Mouse (Mus musculus) right cerebral cortex, postnatal 10 days (tissue): ENCODE measurements around the gene Adap1.
"Not testable (repeated sequence)": the region's sequence is repeated elsewhere in the genome, so short reads cannot be mapped to it uniquely, and the experiment has no call there.

ENCODE experiments used
- DNase-seq, 2 experiments: peaks; one replicate each; pipeline ENCODE4 v3.0.0; 2021; ENCODE audit warnings: low spot score in 2 of 2

The Adap1 gene

DNA sequence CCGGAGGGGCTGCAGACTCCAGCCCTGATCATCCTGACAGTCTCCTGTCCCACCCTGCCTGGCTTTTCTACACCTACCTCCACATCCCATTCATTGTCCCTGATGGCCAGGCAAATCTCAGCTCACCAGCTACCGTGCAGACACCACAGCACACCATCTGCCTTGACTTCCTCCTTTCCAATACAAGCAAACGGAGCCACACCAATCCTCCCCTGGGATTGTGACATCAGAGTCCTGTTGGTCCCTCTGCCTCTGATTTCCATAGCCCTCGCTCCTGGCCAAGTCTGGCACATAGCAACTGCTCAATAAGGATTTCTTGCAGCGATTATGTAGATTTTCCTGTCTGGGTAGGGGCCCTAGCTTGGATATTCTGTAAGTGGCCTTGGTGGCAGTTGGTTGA, 25.7 kb upstream of the Adap1 start, which contains the start of gene Cox19:
Gene Cox19, minus strand, starts transcription at position 285 of the 400 bp plus-strand sequence.
- DNase-seq, result no peak

DNA sequence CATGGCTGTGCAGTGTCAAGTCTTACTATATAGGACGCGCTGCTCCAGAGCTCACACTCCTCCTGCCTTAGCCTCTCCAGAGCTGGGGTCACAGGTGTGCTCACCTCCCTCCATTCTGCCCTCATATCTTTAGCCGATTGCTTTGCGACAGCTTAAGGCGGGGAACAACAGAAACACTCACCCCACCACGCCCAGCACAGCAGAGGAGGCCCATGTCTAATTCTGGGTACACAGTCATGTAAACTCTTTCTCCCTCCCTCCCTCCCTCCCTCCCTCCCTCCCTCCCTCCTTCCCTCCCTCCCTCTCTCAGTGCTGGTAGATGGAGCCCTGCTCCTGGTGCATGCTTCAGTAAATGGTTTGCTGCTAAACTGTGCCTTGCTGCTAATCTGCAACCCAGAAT, 24.3 kb upstream of the Adap1 start:
- DNase-seq, result no peak

DNA sequence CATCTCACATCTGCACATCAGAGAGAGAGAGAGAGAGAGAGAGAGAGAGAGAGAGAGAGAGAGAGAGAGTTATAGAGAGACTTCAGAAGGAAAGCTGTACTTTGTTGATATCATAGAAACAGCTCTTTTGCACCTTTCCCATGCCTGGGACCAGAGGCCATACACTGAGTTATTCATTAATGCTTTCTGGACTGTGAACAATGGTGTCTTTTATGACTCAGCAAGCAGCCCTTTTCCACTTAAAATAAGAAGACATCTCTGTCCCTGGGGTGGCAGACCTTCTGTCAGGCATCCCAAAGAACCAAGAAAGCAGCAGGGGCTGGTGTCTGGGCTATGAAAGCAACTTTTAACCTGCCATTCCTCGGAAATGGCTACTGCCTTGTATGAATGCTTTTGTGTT, 21.8 kb upstream of the Adap1 start:
- DNase-seq, result no peak

DNA sequence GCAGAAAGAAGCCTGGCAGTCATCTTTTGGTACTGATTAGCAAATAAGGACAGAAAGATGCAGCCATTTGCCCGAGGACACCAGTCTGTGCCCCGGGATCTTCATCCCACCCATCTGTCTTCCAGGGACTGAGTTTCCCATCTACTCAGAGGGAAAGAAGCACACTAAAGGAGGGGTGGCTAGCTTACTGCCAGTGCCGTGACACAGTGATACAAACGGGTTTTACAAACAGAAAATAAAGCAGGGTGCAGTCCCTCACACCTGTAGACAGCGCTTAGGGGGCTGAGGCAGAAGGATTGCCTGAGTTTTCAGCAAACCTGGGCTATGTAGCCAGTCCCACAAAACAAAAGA, 19.9 kb upstream of the Adap1 start:
- DNase-seq, result no peak

DNA sequence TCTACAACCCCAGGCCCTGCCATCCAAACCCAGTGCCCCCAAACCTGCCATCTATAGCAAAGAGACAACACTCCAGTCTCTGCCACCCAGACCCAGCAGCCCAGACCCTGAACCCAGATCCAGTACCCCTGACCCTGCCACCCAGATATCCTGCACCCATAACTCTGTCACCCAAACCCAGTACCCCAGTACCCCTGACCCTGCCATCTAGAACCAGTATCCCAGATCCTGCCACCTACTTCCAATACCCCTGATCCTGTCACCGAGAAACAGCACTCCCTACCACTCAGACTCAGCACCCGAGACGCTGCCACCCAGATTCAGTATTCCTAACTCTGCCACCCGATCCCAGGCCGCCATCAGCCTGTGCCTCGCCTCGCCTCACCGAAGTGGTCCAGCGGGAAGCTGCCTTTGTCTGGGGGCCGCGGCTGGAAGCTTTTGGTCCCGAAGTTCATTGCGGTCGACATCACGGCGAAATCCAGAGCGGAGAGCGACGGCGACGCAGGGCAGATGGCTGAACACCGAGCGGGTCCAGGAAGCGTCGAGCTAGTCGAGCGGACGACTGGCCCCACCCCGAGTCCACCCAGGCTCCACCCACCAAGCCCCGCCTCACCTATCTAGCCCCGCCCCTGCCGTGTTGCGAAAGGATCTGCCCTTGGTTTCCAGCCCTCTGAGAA, 19.4 kb upstream of the Adap1 start:
- DNase-seq, result peak; percentile 95

DNA sequence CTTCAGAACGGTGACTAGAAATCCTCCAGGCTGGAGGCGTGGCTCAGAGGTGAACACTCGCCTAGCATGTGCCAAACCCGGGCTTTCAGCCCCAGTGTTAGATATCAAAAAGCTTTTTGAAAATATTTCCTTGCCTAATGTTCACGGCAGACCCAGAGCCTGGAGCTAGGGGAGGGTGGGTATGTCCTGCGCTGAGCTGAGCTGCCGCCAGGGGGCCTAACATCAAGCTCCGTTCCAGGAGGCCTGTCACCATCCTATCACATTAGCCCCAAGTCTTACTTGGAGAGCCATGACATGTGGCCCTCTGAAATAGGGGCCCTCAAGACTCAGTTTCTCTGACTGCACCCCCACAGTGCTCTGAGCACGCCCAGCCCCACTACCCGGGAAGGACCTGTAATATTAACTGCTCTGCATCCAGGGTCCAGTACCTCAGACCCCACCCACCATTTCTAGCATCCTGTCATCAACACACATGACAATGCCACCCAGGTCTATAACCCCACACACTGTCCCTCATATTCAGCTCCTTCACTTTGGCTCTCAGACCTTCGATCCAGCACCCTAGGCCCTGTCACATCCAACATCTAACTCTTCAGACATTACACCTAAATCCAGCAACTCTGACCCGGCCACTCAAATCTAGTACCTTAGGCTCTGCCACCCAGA, 18.7 kb upstream of the Adap1 start:
- DNase-seq, result peak; percentile 83 to 85

DNA sequence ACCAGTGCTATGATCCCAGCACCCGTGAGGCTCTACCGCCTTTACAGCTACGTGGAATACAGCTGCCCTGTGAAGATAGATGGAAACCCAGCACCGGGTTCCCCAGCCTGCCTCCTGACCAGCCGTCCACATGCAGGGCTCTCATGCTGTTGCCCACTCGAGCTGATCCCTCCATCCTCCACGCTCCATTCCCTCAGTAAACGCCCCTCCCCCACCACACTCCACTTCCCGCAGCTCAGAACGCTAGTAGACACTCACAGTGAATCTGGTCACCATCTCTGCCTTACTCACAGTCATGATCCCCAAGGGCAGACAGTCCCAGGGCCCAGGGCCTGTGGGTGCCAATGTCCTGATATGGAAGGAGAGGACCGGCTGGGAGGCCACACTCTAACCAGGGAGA, 13.5 kb upstream of the Adap1 start:
- DNase-seq, result no peak

DNA sequence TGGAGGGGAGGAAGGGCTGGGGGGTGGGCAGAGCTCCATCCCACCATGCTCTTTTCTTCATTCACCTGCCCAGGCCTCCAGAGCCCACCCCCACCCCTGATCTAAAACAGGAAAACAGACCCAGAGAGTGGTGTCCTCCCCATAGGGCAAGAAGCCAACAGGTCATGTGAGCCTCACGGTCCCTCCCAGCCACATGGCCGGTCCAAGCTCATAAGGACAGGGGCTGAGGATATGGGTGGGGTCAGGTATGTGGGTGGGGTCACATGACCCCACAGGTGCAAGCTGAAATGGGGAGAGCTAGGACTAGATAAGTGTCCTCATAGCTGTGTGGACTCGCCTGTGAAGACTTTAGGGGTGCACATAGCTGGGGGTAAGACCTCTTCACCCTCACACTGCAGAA, 13.0 kb upstream of the Adap1 start:
- DNase-seq, result no peak

DNA sequence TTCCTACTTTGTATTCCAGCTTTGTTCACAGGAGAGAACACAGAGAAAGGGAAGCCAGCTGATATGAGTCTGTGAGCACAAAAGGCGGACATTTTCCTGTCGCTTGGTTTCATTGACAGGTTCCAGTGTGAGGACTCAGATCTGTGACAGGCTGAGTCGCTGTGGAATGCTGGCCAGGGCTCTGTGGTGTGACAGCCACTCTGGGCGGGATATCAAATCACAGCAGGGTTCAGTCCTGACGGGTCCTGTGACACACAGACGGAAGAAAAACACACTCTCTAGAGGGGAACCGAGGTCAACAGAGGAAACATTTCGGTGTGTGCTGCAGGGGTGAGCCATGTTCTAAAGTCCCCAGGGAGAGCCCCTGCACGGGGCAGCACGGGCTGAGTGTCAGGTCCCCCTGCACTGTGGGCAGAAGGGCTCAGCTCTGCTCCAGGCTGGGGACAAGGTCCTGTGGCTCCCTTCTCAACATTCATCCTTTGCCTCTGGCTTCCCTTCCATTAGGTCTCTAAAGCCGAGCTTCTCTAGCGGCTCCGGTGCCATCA, 12.5 kb upstream of the Adap1 start:
- DNase-seq, result no peak

DNA sequence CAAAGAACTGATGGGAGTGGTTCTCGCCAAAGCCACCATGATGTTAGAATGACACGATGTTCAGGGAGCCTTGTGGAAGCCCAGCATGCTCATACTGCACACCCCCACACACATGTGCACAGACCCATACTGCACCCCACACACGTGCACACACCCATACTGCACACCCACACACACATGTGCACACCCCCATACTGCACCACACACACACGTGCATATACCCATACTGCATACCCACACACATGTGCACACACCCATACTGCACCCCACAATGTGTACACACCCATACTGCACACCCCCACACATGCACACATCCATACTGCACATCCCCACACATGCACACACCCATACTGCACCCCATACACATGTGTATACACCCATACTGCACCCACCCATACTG, 10.2 kb upstream of the Adap1 start:
- DNase-seq, result no peak

DNA sequence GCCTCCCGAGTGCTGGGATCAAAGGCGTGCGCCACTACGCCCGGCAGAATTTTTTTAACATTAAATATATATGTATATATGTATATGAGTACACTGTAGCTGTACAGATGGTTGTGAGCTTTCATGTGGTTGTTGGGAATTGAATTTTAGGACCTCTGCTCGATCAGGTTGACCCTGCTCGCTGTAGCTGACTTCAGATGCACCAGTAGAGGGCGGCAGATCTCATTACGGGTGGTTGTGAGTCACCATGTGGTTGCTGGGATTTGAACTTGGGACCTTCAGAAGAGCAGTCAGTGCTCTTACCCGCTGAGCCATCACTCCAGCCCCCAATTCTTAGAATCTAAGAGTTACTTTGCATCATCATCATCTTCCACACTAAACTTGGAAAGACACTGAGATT, 9.0 kb upstream of the Adap1 start:
- DNase-seq, result not testable (repeated sequence)

DNA sequence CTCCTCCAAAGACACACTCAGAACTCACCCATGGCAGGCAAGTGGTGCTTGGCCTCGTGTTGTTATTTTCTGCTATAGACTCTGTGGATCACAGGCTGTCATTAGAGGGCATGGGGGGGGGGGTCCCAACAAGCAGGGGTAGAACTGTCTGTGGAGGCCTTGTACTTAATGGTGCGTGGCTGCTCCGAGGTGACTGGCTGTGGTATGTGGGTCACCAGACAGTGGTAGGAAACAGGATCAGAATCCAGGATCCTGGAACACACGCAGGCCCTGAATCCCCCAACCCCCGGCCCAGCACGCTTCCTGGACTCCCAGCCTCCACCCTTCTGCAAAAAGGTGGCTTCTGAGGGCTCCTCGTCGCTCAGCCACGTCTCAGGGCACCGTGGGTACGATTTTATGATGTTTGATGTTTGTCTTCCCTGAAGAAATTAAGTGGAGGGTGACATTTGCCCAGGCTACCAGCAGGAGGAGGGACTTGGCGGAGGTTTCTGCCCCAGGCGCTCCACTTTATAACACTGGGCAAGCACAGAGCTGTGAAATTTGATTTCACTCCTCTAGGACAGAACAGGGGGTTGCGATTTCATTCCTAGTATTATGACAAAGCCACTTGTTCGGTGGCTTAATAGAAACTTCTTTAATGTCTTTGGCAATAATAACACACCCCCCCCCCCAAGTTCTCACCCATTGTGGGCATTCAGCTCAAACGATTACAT, 8.0 kb upstream of the Adap1 start:
- no peak for DNase-seq

DNA sequence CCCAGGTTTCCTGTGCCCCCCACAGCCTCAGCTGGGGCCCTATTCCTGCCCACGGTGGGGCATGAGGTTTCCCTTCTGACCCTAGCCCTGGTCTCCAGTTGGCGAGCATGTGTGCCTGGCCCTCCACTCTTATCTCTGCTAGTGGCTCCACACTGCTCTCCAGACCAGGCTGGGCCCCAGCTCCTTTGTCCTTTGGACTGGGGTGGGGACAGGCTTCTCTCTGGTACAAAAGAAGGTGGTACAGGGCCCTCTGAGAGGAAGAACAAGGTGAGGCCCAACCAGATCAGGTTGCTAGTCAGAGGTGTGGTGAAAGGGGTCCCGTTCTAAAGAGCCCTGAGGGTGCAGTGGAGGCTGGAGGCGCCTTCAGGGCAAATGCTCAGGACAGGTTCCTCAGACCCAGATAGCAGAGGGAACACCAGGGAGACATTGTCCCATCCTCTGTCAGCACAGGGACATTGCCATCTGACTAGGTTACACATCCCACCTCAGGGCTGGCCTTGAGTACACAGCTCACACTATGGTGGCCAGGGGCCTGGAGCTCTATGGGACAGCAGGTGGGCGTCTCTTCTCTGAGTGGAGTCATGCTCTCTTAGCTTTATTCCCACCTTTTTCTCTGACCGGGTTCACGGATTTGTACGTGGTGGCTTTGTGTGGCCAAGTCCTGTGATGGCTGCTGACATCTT, 7.3 kb upstream of the Adap1 start:
- no peak for DNase-seq

DNA sequence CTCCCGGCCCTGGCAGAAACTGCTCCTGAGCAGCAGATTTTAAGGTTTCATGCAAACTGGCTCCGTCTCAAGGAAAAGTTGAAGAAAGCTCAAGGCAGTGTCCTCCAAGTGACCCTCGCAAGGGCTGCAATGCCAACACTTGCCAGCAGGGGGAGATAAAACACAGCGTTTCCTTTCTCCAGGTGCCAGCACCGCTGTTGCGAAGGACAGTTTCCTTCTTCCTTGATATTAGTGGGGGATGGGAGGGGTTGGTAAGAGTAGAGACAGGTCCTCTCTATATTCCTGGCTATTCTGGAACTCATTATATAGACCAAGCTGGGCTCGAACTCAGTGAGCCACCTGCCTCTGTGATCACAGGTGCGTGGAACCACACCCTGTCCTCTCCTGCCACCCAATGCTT, 6.3 kb upstream of the Adap1 start:
- peak; percentile 68 to 83 for DNase-seq

DNA sequence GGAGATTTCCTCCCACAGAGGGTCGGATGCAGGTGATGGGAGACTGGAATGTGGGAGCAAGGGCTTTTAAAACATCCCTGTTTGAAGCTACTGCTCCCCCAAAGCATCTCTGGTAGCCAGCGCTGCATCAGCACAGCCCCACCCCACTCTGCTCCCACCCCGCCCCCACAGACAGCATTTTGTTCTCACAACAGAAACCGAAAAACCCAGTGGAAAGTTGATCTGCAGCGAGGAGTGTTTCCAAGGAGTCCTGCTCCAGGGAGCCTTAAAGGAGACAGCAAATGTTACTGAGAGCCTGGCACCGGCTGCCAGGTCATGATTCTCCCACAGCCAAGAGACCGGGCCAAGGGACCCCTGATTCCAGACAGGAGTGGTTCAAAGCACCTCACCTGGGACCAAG, 5.3 kb upstream of the Adap1 start:
- no peak for DNase-seq

DNA sequence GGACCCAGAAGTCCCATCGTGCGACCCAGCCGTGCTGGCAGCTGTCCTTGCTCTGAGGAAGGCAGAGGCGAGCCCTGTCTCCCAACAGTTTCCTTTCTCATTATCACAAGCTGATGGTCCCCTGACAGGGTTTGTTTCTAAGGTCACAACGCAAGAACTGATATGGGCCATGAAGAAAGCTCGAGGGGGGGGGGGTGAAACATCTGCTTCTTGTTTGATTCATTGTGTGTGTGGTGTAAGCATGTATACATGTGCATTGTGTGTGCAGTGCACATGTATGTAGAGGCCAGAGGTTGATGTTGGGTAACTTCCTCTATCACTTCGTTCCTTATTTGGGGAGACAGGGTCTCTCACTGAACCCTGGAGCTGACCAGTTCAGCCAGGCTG, 2.2 kb upstream of the Adap1 start:
- no peak for DNase-seq

DNA sequence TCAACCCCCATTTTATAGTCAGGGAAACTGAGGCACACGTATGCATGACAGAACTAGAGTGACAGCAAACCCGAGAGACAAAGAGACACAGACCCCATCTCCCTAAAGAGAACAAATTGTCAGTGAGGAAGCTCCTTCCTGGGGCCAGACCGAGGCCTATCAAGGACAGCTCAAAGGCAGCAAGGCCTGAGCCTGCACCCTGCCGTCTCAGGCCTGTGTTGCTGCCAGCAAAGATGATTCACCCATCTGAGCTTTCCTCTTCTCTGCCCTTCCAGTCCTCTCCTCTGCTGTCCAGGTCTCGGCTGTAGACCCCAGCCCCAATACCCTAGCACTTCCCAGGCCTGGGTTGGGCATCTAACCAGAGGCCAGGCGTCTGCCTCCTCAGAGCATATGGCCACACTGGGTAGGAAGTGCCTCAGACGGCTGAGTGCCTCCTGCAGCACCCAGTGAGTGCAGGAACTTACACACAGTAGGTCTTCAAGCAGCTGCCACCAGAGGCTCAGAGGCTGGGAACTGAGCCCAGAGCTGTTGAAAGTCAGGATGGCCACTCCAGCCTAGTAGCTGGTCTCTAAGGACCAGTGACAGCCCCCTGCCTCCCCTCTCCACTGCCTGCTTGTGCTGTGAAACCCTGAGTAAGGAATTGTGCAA, 1.7 kb upstream of the Adap1 start:
- DNase-seq, result no peak

DNA sequence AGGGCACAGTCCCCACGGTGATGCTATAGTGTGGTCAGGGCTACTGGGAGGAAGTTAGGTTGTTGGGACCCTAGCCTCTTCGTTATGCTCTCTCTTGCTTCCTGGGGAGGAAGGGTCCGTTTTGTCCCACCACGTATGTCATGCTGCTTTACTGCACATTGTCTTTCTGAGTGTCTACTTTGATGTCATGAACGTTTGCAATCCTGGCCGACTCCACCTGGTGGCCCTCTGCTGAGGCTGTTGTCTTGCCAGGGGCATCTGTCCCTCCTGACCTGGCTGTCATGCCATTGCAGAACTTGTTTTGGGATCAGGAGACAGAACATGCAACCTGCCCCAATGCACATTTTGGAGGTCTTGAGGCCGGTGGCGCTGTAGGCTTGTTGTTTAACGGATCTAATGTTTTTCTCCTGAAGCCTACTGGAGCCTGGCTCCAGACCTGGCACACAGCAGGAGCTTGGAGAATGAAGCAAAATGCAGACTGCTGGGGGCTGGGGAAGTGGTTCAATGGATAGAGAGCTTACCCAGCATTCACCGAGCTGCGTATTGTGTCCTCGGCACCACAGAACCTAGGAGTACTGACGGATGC, 782 bp upstream of the Adap1 start:
- no peak for DNase-seq

DNA sequence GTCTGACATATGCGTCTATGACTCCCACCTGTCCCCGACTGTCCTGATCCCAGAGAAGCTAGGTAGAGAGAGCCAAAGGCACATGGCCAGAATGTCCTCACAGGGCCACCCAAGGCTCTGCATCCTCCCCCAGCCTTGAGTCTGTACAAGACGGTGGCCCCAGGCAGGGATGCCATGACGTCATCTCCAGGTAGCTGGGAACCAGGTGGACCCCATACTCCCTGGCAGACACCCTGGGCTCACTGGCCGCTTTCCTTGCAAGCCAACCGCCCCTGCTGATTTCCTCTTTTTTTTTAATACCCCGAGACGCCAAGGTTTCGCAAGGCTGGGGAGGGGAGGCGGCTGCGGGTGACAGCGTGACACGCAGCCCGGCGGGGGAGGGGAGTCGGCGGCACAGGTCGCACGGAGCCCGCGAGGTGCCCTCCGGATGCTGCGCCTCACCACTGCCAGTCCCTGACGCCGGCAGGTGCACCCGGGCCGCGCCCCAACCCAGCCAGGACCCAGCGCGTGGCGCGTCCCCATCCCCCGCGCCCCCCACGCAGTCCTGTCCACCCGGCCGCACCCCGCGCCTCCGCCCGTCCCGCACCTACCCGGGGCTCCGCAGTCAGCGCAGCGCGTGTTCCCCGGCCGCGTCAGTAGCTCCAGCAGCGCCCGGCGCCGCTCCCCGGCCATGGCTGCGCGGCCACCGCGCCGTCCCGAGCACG, 579 bp downstream of the Adap1 start:
- DNase-seq, result peak; percentile 62 to 76

DNA sequence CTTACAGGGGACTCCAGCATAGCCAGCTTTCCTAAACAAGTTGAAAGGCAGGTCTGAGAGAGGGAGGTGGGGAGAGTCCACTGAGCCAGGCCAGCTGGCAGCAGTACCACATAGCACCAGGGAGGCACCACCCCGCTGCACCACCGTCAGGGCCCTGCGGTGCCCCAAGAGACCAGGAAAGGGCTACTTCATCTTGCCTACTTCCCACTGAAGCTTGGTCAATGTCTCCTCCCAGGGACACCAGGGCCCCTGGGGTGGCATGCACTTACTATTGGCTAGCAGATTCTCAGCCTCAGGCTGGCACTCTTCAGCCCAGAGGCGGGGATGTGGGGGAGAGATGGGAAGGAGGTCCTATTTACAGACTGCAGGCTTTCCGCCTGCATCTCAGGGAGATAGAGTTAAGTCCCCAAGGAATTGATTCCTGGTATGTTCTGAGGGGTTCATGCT, 1.4 kb downstream of the Adap1 start:
- peak in 1 of 2 experiments; percentile 64 for DNase-seq
